Mouse (Mus musculus) kidney, embryonic 15.5 days (tissue): ENCODE measurements at regions not wholly inside any gene's neighbourhood (a gene's known extent, or its start where the extent isn't known, plus 50 kb on each side); places are given as distances from the start of the nearest gene placed in this dataset.

Source experiments
- ATAC-seq: fragments of 200-750 bp; cut with Nextera tagmentation; replicated peaks from 2 replicates; pipeline ENCODE4 v1.8.0; 2017; ENCODE audit warnings: moderate TSS enrichment; ENCODE audit not compliant: low FRiP score
- H3K27ac ChIP-seq: fragments of 300-500 bp; sonication (generic); 2 replicates; pipeline ENCODE4 v1.5.1; 2015; ENCODE audit warnings: mild to moderate bottlenecking, inconsistent platforms
- H3K27me3 ChIP-seq: fragments of 300-500 bp; sonication (generic); 2 replicates; pipeline ENCODE4 v1.6.1; 2015; ENCODE audit warnings: inconsistent platforms
- H3K36me3 ChIP-seq: fragments of 300-500 bp; sonication (generic); 2 replicates; pipeline ENCODE4 v1.6.1; 2015; ENCODE audit warnings: inconsistent platforms
- H3K4me1 ChIP-seq: fragments of 300-500 bp; sonication (generic); 2 replicates; pipeline ENCODE4 v1.6.1; 2015; ENCODE audit warnings: inconsistent platforms
- H3K4me2 ChIP-seq: fragments of 300-500 bp; sonication (generic); 2 replicates; pipeline ENCODE4 v1.6.1; 2015; ENCODE audit warnings: moderate library complexity, mild to moderate bottlenecking, inconsistent platforms
- H3K4me3 ChIP-seq: fragments of 300-500 bp; sonication (generic); replicated peaks from 2 replicates; pipeline ENCODE4 v1.5.1; 2015; ENCODE audit warnings: mild to moderate bottlenecking, inconsistent platforms
- H3K9ac ChIP-seq: fragments of 300-500 bp; sonication (generic); 2 replicates; pipeline ENCODE4 v1.6.1; 2015; ENCODE audit warnings: mild to moderate bottlenecking, inconsistent platforms
- H3K9me3 ChIP-seq: fragments of 300-500 bp; sonication (generic); replicated peaks from 2 replicates; pipeline ENCODE4 v1.6.1; 2016; ENCODE audit warnings: inconsistent platforms
- WGBS: fragments of 180-500 bp; shearing (Covaris S2); methylation state at CpG from one replicate; pipeline ENCODE4 v1.1.7; 2015; ENCODE audit warnings: mixed read lengths; 5-methylcytosine and 5-hydroxymethylcytosine counted together

- WGBS, result 79% methylated on average over 4 of the region's 4 CpGs
- ATAC-seq, result no peak
Observed at GRCm38 (mm10) chr1:138343451-138343850, 69.9 kb downstream of the Atp6v1g3 start.

DNA sequence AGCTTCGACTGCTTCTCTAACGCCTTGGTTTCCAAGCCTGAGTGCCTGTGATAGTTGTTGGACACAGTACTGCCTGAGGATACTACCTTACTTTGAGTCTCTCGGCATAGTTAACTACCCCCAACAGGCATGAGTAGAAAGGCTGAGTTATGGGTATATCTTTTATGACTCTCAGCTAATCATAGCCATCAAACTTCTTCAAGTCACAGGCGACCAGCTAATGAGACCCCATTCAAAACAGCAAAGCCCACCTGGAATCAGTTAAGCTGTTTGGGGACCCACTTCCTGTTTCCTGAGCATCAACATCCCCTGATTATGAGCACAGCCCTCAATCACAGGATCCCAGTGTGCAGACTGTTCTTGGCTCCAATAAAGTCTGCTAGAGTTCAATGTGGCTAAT, 71.4 kb downstream of the Atp6v1g3 start:
- no peak for ATAC-seq
- no peak overlapping the region for H3K9ac ChIP-seq
- no peak overlapping the region for H3K4me2 ChIP-seq
- no peaks in the 10 kb centered on the region for H3K36me3 ChIP-seq
- H3K4me1 ChIP-seq, result no peaks in the 10 kb centered on the region; the same call in 1 of the 2 replicates
- WGBS, result 74% methylated on average over 4 of the region's 4 CpGs
- H3K4me3 ChIP-seq, result no peak overlapping the region
- H3K27ac ChIP-seq, result no peak overlapping the region
- no peaks in the 10 kb centered on the region for H3K9me3 ChIP-seq
- no peaks in the 10 kb centered on the region for H3K27me3 ChIP-seq

More at GRCm38 (mm10) chr1:138343451-138343850, 69.9 kb downstream of the Atp6v1g3 start:
- Histone ChIP-seq H3K9ac (no peak overlapping the region), H3K27me3 (no peaks in the 10 kb centered on the region), H3K4me2 (no peak overlapping the region), H3K4me1 (no peaks in the 10 kb centered on the region; the same call in 1 of the 2 replicates), H3K27ac (no peak overlapping the region), H3K4me3 (no peak overlapping the region), H3K36me3 (no peaks in the 10 kb centered on the region), H3K9me3 (no peaks in the 10 kb centered on the region)

- ATAC-seq, result no peak
- H3K9ac ChIP-seq, result no peak overlapping the region
- H3K36me3 ChIP-seq, result no peaks in the 10 kb centered on the region
- H3K4me1 ChIP-seq, result no peaks in the 10 kb centered on the region; the same call in 1 of the 2 replicates
- no peak overlapping the region for H3K4me2 ChIP-seq
- H3K9me3 ChIP-seq, result no peaks in the 10 kb centered on the region
- no peak overlapping the region for H3K27ac ChIP-seq
- WGBS, result 55% methylated on average over 10 of the region's 10 CpGs
- H3K4me3 ChIP-seq, result no peak overlapping the region
- H3K27me3 ChIP-seq, result no peaks in the 10 kb centered on the region
Observed at GRCm38 (mm10) chr1:138345992-138346391, 72.5 kb downstream of the Atp6v1g3 start.

DNA sequence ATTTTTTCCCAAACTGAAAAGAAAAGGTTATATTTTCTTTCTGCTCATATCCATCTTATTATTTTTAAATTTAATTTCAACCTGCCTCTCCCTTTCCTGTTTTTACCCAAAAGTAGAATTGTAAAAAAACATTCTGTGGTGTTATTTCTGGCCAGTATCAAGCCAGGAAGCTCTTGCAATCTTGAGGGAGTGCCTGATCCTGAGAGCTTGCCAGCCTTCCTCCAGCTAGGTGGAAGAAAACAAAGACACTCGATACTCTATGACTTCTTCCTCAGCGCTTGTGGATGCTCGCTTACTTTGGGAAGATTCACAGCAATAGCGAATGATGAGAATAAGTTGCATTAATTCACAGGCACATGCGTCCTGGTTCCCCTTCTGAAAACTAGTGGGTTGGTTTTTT, 73.4 kb downstream of the Atp6v1g3 start:
- H3K36me3 ChIP-seq, result no peaks in the 10 kb centered on the region
- H3K9ac ChIP-seq, result no peak overlapping the region
- 56% methylated on average over 5 of the region's 5 CpGs for WGBS
- H3K27me3 ChIP-seq, result no peaks in the 10 kb centered on the region
- no peak overlapping the region for H3K27ac ChIP-seq
- no peaks in the 10 kb centered on the region; the same call in 1 of the 2 replicates for H3K4me1 ChIP-seq
- no peak for ATAC-seq
- H3K4me2 ChIP-seq, result no peak overlapping the region
- H3K9me3 ChIP-seq, result no peaks in the 10 kb centered on the region
- no peak overlapping the region for H3K4me3 ChIP-seq

DNA sequence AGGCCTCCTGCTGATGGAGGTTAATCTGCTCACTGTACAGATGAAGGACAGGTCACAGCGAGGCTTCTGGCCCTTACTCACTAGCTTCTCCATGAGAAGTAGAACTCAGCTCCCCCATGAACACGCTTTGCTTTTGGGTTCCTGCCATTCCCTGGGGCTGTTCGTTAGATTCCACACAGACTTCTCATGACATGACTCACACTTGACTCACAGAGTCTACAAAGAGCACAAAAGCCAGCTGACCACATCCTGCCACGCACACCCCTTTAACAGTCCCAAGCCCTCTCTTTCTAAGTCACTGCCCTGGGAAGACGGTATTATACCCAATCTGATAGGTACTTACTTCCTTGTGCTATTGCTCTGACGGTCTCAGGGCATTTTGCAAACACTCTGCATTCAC, 74.9 kb downstream of the Atp6v1g3 start:
- WGBS, result 61% methylated on average over 6 of the region's 6 CpGs
- Histone ChIP-seq H3K4me3 (no peak overlapping the region), H3K27ac (no peak overlapping the region), H3K36me3 (no peaks in the 10 kb centered on the region), H3K27me3 (no peaks in the 10 kb centered on the region), H3K4me1 (no peaks in the 10 kb centered on the region; the same call in 1 of the 2 replicates), H3K9me3 (no peaks in the 10 kb centered on the region), H3K4me2 (no peak overlapping the region), H3K9ac (no peak overlapping the region)
- no peak for ATAC-seq

DNA sequence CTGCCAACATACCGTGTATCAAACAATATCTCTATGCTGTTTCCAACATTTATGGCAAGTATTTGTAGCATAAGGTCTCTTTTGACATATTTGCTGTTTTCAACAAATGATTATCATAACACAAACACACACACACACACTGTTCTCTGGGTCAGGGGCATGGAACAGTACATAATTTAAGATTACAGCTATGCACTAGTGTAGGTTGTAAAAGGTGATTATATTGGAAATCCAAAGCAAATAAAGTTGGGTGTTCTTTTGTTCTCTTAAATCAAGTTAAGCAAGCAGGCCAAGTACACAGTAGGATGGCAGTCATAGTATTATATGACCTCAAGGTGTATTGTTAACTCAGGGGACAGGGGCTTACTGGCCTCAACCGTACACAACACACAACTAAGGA, 75.6 kb downstream of the Atp6v1g3 start:
- H3K9me3 ChIP-seq, result no peaks in the 10 kb centered on the region
- ATAC-seq, result no peak
- no peak overlapping the region for H3K27ac ChIP-seq
- no peaks in the 10 kb centered on the region for H3K27me3 ChIP-seq
- no peak overlapping the region for H3K4me3 ChIP-seq
- H3K9ac ChIP-seq, result no peak overlapping the region
- no peaks in the 10 kb centered on the region for H3K36me3 ChIP-seq
- WGBS, result 70% methylated on average over 2 of the region's 2 CpGs
- H3K4me1 ChIP-seq, result no peaks in the 10 kb centered on the region; the same call in 1 of the 2 replicates
- H3K4me2 ChIP-seq, result no peak overlapping the region

DNA sequence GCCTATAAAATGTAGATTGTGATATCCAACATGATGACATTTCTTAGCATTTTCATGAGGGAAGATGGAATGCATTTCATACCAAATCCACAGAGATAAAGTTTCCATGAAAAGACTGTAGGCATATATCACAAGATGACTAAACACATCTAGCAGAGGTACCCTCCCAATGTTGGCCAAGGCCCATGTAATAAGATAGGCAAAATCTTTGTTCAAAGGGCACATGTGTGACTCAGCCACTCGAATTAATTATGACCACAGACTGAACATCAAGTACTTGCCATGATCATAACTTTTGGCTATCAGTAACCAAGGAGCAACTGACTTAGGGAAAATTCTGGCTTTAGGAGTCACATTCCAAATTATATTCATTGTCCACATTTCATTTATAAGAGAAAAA, 82.9 kb downstream of the Atp6v1g3 start:
- Histone ChIP-seq H3K4me2 (no peak overlapping the region), H3K27ac (no peak overlapping the region), H3K36me3 (no peaks in the 10 kb centered on the region), H3K9me3 (no peaks in the 10 kb centered on the region), H3K27me3 (no peaks in the 10 kb centered on the region), H3K4me1 (no peaks in the 10 kb centered on the region), H3K9ac (no peak overlapping the region), H3K4me3 (no peak overlapping the region)
- ATAC-seq, result no peak
- 64% methylated on average over 1 of the region's 1 CpGs for WGBS

- Histone ChIP-seq H3K9ac (no peak overlapping the region), H3K4me3 (no peak overlapping the region), H3K4me2 (no peak overlapping the region), H3K9me3 (no peaks in the 10 kb centered on the region), H3K36me3 (no peaks in the 10 kb centered on the region), H3K27me3 (no peaks in the 10 kb centered on the region), H3K27ac (no peak overlapping the region), H3K4me1 (no peaks in the 10 kb centered on the region)
- 61% methylated on average over 11 of the region's 11 CpGs for WGBS
- no peak for ATAC-seq
Observed at GRCm38 (mm10) chr1:138362684-138363472, 89.3 kb downstream of the Atp6v1g3 start.

- no peaks in the 10 kb centered on the region for H3K4me1 ChIP-seq
- H3K36me3 ChIP-seq, result no peaks in the 10 kb centered on the region
- H3K4me2 ChIP-seq, result no peak overlapping the region
- ATAC-seq, result no peak
- H3K27me3 ChIP-seq, result no peaks in the 10 kb centered on the region
- H3K27ac ChIP-seq, result no peak overlapping the region
- H3K4me3 ChIP-seq, result no peak overlapping the region
- H3K9ac ChIP-seq, result no peak overlapping the region
- no peaks in the 10 kb centered on the region for H3K9me3 ChIP-seq
Observed at GRCm38 (mm10) chr1:138369953-138370482, 96.5 kb downstream of the Atp6v1g3 start.

DNA sequence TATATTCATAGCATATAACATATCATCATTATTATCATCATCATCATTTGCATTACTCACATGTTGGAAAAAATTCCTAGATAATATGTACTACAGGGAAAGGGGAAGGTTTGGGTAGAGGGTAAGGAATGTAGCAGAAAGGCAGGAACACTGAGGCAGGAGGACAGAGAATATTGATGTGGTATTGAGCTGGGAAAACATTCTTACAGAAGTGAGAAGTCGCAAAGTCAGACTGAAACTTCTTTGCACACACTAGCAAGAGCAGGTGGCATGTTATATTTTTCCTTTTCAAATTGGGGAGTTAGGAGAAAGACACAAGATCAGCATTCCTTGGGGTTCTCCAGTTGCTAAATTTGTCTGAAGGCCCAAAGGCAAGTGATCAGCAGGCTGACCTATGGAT, 97.9 kb downstream of the Atp6v1g3 start:
- H3K4me1 ChIP-seq, result no peaks in the 10 kb centered on the region
- 87% methylated on average over 1 of the region's 1 CpGs for WGBS
- no peak overlapping the region for H3K4me2 ChIP-seq
- H3K27me3 ChIP-seq, result no peaks in the 10 kb centered on the region
- no peaks in the 10 kb centered on the region for H3K36me3 ChIP-seq
- H3K27ac ChIP-seq, result no peak overlapping the region
- no peak overlapping the region for H3K9ac ChIP-seq
- H3K4me3 ChIP-seq, result no peak overlapping the region
- H3K9me3 ChIP-seq, result no peaks in the 10 kb centered on the region
- no peak for ATAC-seq

DNA sequence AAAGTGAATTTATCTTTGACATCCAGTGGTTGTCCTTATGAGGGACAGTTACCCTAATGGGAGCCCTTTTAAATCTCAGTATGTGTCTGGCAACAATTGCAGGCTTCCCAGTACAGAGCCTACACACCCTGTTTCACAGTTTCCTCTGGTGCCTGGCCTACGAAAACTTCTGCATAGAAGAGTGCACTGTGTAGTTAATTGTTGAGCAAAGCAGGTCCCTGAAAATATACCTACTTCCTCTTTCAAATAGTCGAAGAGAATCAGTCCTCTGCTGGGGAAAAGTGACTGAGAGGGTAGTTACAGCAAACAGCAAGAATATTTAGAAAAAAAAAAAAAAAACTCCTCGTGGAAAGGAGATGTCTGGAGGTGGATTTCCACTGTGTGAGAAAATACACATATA, 110.6 kb downstream of the Atp6v1g3 start:
- peaks cover 12% of the 10 kb centered on the region; the same call in 1 of the 2 replicates for H3K4me1 ChIP-seq
- 61% methylated on average over 3 of the region's 3 CpGs for WGBS
- H3K4me2 ChIP-seq, result no peak overlapping the region
- no peaks in the 10 kb centered on the region for H3K27me3 ChIP-seq
- ATAC-seq, result no peak
- no peaks in the 10 kb centered on the region for H3K9me3 ChIP-seq
- no peak overlapping the region for H3K4me3 ChIP-seq
- H3K36me3 ChIP-seq, result no peaks in the 10 kb centered on the region
- H3K9ac ChIP-seq, result no peak overlapping the region
- H3K27ac ChIP-seq, result no peak overlapping the region

DNA sequence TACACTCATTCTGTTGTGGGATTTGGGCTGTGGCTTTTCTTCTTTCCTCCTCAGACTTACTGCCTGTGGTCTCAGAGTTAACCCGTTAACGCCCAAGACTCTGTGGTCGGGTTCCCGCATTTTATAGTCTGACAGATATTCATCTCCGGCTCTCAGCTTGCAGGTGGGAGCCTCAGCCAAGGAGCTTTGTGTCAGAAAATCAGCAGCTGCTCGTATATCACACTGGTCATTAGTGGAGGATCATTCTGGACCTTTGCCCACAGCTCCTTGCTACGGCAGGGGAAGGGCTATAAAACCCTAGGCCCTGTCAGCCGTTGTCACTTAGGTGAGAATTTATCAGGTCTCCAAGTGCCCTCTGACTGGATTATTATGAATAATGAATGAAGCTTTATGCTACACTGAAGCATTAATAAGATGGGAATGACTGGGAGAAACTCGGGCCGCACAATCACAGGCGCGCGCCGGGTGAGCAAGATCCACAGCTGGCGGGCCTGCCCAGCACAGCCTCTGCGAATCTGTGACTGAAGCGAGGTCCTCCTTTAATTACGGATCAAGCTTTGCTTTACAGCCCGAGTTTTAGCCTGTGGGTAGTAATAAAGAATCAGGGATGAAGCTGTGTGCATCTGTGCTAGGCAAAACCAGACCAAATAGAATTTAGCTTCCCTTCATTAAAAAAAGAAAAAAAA, 111.8 kb downstream of the Atp6v1g3 start:
- ATAC-seq, result peak; percentile 70
- no peak overlapping the region for H3K27ac ChIP-seq

More for the DNA sequence above, 111.8 kb downstream of the Atp6v1g3 start:
- no peaks in the 10 kb centered on the region for H3K36me3 ChIP-seq
- H3K4me1 ChIP-seq, result peaks cover 12% of the 10 kb centered on the region; the same call in 1 of the 2 replicates
- 5% methylated on average over 19 of the region's 19 CpGs for WGBS
- H3K9me3 ChIP-seq, result no peaks in the 10 kb centered on the region
- peak overlapping the region; percentile 54 for H3K4me2 ChIP-seq
- no peaks in the 10 kb centered on the region for H3K27me3 ChIP-seq
- H3K9ac ChIP-seq, result no peak overlapping the region
- peak overlapping the region; percentile 27 for H3K4me3 ChIP-seq
